Mouse (Mus musculus): Measurements from ENCODE around the gene BC048403. TPM values are rescaled to one million over a fixed set of nuclear protein-coding genes. Genes with fewer than 3 reads are reported as not detected.

Gene BC048403
- polyA plus RNA-seq, 1 experiment from 2014 or later, result 3.0 TPM

DNA sequence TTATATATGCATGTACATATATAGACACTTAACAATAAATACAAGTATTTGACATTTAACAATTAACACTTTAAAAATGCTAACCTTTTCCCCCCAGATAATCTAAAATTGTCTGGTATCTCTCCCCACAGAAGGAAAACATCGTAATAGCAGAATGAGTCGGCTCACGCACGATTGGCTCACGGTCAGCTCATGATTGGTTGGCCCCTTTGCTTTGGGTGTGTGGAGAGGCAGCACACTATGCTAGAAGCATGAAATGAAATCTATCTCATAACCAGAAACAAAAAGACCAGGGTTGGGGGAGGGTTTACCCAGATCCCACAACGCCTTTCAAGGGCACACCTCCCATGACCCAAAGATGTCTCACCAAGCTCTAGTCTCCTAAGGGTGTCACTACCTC, 34.9 kb upstream of the BC048403 start:
- TF ChIP-seq CTCF (IDR thresholded peaks at IDR 0.05) (no peak), EP300 (IDR thresholded peaks at IDR 0.05) (no peak)
- Histone ChIP-seq H3K36me3 (ENCODE audit: insufficient read depth, low read length) (no peaks in the 10 kb centered on the region), H3K9ac (replicated peaks; ENCODE audit: low read depth) (no peak overlapping the region), H3K4me1 (ENCODE audit: insufficient read depth, low read depth, low read length) (no peaks in the 10 kb centered on the region), H3K4me3 (ENCODE audit: low read depth, low read length) (no peak overlapping the region), H3K9me3 (ENCODE audit: low read length) (no peaks in the 10 kb centered on the region), H3K4me2 (replicated peaks; ENCODE audit: low read depth, low read length) (no peak overlapping the region), H3K27ac (ENCODE audit: low read length) (no peak overlapping the region), H3K27me3 (replicated peaks; ENCODE audit: insufficient read depth, low read length) (no peaks in the 10 kb centered on the region)
- 86% methylated on average over 6 of the region's 6 CpGs for WGBS
- ATAC-seq (no peak), DNase-seq (ENCODE audit: low spot score) (no peak)

DNA sequence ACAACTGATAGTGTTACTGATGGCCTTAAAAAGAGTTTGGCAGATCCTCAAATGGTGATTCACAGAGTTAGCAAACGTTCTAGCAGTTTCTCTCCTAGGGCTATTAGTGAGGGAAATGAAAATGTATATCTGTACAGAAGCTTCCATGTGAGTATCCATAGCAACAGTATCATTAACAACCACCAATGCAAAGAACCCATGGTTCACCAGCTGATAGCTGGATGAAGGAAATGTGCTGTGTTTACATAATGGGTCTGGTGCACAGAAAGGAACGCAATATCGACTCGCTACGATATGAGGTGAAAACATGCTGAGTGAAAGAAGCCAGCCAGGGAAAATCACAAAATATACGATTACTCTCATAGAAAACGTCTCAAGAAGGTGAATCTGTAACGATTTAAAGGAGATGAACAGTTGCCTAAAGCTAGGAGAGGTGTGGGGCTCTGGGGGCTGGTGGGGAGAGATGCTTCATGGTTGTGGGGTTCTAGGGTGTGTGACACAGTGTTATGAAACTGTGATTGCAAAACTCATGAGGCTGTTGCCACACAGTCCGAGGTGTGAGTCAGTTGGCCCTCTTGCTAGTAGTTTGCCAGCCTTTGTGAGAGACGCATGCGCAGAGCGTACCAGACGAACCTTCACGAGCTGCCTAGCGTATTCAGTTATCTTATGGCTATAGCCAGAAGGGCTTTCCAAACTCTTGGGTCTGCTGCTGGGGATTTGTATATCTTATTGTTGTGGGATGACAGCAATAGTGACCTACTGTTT, 34.2 kb upstream of the BC048403 start:
- Histone ChIP-seq H3K4me2 (replicated peaks; ENCODE audit: low read depth, low read length) (no peak overlapping the region), H3K9ac (replicated peaks; ENCODE audit: low read depth) (no peak overlapping the region), H3K9me3 (ENCODE audit: low read length) (no peaks in the 10 kb centered on the region), H3K36me3 (ENCODE audit: insufficient read depth, low read length) (no peaks in the 10 kb centered on the region), H3K4me3 (ENCODE audit: low read depth, low read length) (no peak overlapping the region), H3K27me3 (replicated peaks; ENCODE audit: insufficient read depth, low read length) (no peaks in the 10 kb centered on the region), H3K27ac (ENCODE audit: low read length) (no peak overlapping the region), H3K4me1 (ENCODE audit: insufficient read depth, low read depth, low read length) (no peaks in the 10 kb centered on the region)
- WGBS, result 67% methylated on average over 15 of the region's 15 CpGs
- DNase-seq (ENCODE audit: low spot score) (no peak), ATAC-seq (no peak; the same call in 1 of the 2 replicates)
- no peak for TF ChIP-seq CTCF (IDR thresholded peaks at IDR 0.05)
- no peak for TF ChIP-seq EP300 (IDR thresholded peaks at IDR 0.05)

DNA sequence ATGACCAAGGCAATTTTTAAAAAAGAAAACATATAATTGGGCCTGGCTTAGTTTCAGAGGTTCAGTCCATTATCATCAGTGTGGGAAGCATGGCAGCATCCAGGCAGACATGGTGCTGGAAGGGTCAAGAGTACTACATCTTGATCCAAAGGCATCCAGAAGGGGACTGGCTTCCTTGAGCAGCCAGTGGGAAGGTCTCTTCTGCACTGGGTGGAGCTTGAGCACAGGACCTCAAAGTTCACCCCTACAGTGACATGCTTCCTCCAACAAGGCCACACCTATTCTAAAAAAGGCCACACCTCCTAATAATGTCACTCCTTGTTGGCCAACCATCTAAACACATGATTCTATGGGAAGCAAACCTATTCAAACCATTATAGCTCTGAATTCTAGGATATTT, 22.9 kb upstream of the BC048403 start:
- ATAC-seq (no peak), DNase-seq (ENCODE audit: low spot score) (no peak)
- Histone ChIP-seq H3K4me1 (ENCODE audit: insufficient read depth, low read depth, low read length) (no peaks in the 10 kb centered on the region), H3K9me3 (ENCODE audit: low read length) (no peaks in the 10 kb centered on the region), H3K4me3 (ENCODE audit: low read depth, low read length) (no peak overlapping the region), H3K36me3 (ENCODE audit: insufficient read depth, low read length) (no peaks in the 10 kb centered on the region), H3K4me2 (replicated peaks; ENCODE audit: low read depth, low read length) (no peak overlapping the region), H3K27me3 (replicated peaks; ENCODE audit: insufficient read depth, low read length) (no peaks in the 10 kb centered on the region), H3K9ac (replicated peaks; ENCODE audit: low read depth) (no peak overlapping the region), H3K27ac (ENCODE audit: low read length) (no peak overlapping the region)
- no peak for TF ChIP-seq EP300 (IDR thresholded peaks at IDR 0.05)
- no peak for TF ChIP-seq CTCF (IDR thresholded peaks at IDR 0.05)

DNA sequence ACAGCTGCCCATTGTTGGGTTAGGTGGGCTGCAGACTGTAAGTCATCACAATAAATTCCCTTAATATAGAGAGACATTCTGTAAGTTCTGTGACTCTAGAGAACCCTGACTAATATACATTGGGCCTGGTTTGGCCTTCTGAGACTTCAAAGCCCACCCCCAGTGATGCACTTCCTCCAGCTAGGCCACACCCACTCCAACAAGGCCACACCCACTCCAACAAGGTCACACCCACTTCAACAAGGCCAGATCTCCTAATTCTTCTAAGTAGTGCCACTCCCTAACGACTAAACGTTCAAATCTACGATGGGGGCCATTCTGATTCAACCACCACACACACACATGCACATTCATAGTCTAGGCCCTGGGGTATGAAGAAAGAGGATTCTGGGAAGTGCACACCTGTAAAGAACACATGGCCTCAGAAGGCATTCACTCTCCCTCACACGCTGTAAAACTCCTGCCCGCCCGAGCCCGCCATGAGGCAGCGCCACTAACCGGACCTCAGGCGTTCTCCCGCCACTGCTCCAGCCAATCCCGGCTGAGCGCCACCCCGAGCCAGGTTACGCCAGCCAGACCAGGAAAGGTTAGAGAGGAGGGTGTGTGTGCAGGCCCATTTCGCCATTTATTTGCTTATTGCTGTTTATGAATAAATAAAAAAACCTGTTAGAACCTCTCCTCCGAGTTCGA, 20.7 kb upstream of the BC048403 start:
- ATAC-seq, result no peak
- Histone ChIP-seq H3K36me3 (ENCODE audit: insufficient read depth, low read length) (no peaks in the 10 kb centered on the region), H3K4me3 (ENCODE audit: low read depth, low read length) (no peak overlapping the region), H3K4me2 (replicated peaks; ENCODE audit: low read depth, low read length) (no peak overlapping the region), H3K9ac (replicated peaks; ENCODE audit: low read depth) (no peak overlapping the region), H3K27ac (ENCODE audit: low read length) (no peak overlapping the region), H3K4me1 (ENCODE audit: insufficient read depth, low read depth, low read length) (no peaks in the 10 kb centered on the region), H3K9me3 (ENCODE audit: low read length) (no peaks in the 10 kb centered on the region), H3K27me3 (replicated peaks; ENCODE audit: insufficient read depth, low read length) (no peaks in the 10 kb centered on the region)
- TF ChIP-seq CTCF (IDR thresholded peaks at IDR 0.05) (no peak), EP300 (IDR thresholded peaks at IDR 0.05) (no peak)
- DNase-seq (ENCODE audit: low spot score), result no peak
- 92% methylated on average over 18 of the region's 18 CpGs for WGBS

DNA sequence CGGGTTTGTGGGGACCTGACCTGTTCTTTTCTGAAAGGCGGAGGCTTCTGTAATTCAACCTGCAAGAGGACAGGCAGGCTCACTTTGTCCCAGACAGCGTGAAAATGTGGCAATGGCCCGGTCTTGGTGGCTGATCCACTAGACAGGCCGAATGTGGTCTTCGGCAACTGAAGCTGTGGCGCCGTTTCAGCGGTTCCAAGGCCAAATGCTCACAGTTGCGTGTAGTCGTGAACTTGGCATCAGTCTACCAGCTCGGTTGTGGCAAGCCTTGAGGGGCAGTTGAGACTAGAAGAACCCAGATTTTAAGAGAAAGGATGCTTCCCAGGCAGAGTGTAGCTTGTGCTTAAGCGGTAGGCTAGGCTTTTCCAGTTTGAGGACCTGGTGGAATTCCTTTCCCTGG, 19.0 kb upstream of the BC048403 start:
- WGBS, result 94% methylated on average over 13 of the region's 13 CpGs
- H3K27me3 ChIP-seq (replicated peaks; ENCODE audit: insufficient read depth, low read length), result no peaks in the 10 kb centered on the region
- no peak overlapping the region for H3K4me3 ChIP-seq (ENCODE audit: low read depth, low read length)
- no peak overlapping the region for H3K9ac ChIP-seq (replicated peaks; ENCODE audit: low read depth)
- DNase-seq (ENCODE audit: low spot score) (no peak), ATAC-seq (no peak)
- no peaks in the 10 kb centered on the region for H3K4me1 ChIP-seq (ENCODE audit: insufficient read depth, low read depth, low read length)
- no peaks in the 10 kb centered on the region for H3K9me3 ChIP-seq (ENCODE audit: low read length)
- H3K27ac ChIP-seq (ENCODE audit: low read length), result no peak overlapping the region
- H3K36me3 ChIP-seq (ENCODE audit: insufficient read depth, low read length), result no peaks in the 10 kb centered on the region
- H3K4me2 ChIP-seq (replicated peaks; ENCODE audit: low read depth, low read length), result no peak overlapping the region
- TF ChIP-seq EP300 (IDR thresholded peaks at IDR 0.05), result no peak
- no peak for TF ChIP-seq CTCF (IDR thresholded peaks at IDR 0.05)

DNA sequence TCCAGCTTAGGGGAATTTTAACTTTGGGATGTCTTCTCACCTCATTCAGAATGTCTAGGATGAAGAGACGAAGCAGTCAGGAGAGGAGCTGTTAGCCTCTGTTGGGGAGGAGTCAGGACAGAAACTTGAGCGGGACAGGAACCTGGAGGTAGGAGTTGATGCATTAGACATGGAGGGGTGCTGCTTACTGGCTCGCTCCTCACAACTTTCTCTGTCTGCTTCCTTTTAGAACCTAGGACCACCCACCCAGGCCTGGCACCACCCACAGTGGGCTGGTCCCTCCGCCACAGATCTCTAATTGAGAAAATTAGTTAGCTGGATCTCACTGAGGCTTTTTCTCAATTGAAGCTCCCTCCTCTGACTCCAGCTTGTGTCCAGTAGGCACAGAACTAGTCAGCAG, 13.2 kb upstream of the BC048403 start:
- DNase-seq (ENCODE audit: low spot score) (no peak), ATAC-seq (no peak)
- Histone ChIP-seq H3K4me3 (ENCODE audit: low read depth, low read length) (no peak overlapping the region), H3K27me3 (replicated peaks; ENCODE audit: insufficient read depth, low read length) (no peaks in the 10 kb centered on the region), H3K4me2 (replicated peaks; ENCODE audit: low read depth, low read length) (no peak overlapping the region), H3K9ac (replicated peaks; ENCODE audit: low read depth) (no peak overlapping the region), H3K9me3 (ENCODE audit: low read length) (no peaks in the 10 kb centered on the region), H3K27ac (ENCODE audit: low read length) (no peak overlapping the region), H3K4me1 (ENCODE audit: insufficient read depth, low read depth, low read length) (no peaks in the 10 kb centered on the region), H3K36me3 (ENCODE audit: insufficient read depth, low read length) (no peaks in the 10 kb centered on the region)
- WGBS, result 58% methylated on average over 4 of the region's 4 CpGs
- TF ChIP-seq EP300 (IDR thresholded peaks at IDR 0.05) (no peak), CTCF (IDR thresholded peaks at IDR 0.05) (no peak)

Data from lung, postnatal 0 days (tissue).